Mouse (Mus musculus) spleen, adult 2 months (tissue): ENCODE measurements around the gene Tmem106c.

Source experiments
- CTCF ChIP-seq: fragments of 200-500 bp; IDR thresholded peaks from 2 replicates; pipeline ENCODE4 v1.5.1; 2011; ENCODE audit warnings: mild to moderate bottlenecking, inconsistent platforms; ENCODE audit not compliant: insufficient read depth, insufficient read length, insufficient replicate concordance; ENCODE audit errors: extremely low read depth
- POLR2A ChIP-seq: fragments of 200-500 bp; IDR thresholded peaks from 2 replicates; pipeline ENCODE4 v1.6.1; 2011; ENCODE audit warnings: low read depth, low read length, inconsistent platforms

DNA sequence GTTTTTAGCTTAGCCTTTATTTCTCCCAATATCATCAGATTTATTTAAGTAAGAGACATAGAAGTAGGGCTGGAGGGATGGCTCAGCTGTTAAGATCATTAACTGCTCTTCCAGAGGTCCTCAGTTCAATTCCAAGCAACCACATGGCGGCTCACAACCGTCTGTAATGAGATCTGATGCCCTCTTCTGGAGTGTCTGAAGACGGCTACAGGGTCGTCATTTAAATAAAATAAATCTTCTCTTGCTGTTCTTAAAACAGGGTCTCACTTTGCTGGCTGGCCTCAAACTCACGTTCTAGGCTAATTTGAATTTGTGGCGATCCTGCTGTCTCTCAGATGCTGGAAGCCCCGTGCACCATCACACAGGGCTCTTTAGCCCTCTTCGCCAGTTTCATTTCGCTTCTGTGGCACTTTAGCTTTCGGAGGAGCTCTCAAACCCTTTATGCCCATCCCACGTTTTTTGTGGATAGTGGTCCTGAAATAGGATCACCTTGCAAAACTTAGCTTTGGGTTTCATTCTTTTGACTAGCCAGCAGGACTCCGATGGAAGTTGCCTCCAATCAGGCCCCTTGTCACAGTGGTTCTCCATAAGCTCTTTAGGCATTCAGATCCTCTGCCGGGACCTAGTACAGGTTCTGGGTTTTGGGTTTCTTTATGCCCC, 541 bp upstream of the Tmem106c start:
- TF ChIP-seq POLR2A = no peak
- TF ChIP-seq CTCF = no peak
